In genomic region chr19:7266421-7266831, GRCm38 (mm10) we compare ENCODE assay signal across 8 mouse cellular contexts. TPM values are rescaled to one million over a fixed set of nuclear protein-coding genes. Genes with fewer than 3 reads are reported as not detected.
DNase-seq lines count a peak whose midpoint lies in the region; ATAC-seq and TF ChIP-seq lines count a peak whose summit lies in the region.

No protein-coding gene starts in this region.

- no peaks in the 10 kb centered on the region for H3K9me3 ChIP-seq in forebrain, postnatal 0 days (ENCODE audit: low read length)
- H3K9me3 ChIP-seq in midbrain, embryonic 13.5 days: no peaks in the 10 kb centered on the region

- peaks cover 8% of the 10 kb centered on the region for H3K36me3 ChIP-seq in forebrain, postnatal 0 days (ENCODE audit: insufficient read depth)
- H3K36me3 ChIP-seq in midbrain, embryonic 13.5 days: peaks cover 12% of the 10 kb centered on the region

- H3K4me1 ChIP-seq in forebrain, postnatal 0 days (ENCODE audit: insufficient read depth): peaks cover 29% of the 10 kb centered on the region
- peaks cover 64% of the 10 kb centered on the region for H3K4me1 ChIP-seq in midbrain, embryonic 13.5 days (replicated peaks)

- WGBS in forebrain, postnatal 0 days: 31% methylated on average over 4 of the region's 4 CpGs
- WGBS in midbrain, embryonic 13.5 days: 23% methylated on average over 4 of the region's 4 CpGs

- peak; percentile 41 to 47 for DNase-seq in layer of hippocampus, postnatal 10 days (ENCODE audit: low spot score in 2 of 2)
- no peak for DNase-seq in layer of hippocampus, postnatal 25 days (ENCODE audit: extremely low spot score in 1 of 2, low spot score in 1 of 2)
- peak; percentile 50 for DNase-seq in cerebellum, adult 9-10 months
- peak; percentile 60 for DNase-seq in forebrain, postnatal 0 days
- DNase-seq in spleen, postnatal 4 days (ENCODE audit: low spot score in 2 of 2): no peak
- DNase-seq in adrenal gland, adult 18-20 months (ENCODE audit: low spot score in 2 of 2): no peak

- TF ChIP-seq CTCF in forebrain, postnatal 0 days (IDR thresholded peaks at IDR 0.05; ENCODE audit: low read depth): no peak

- no peak overlapping the region for H3K4me3 ChIP-seq in forebrain, postnatal 0 days (ENCODE audit: low read depth, low read length)
- no peak overlapping the region for H3K4me3 ChIP-seq in midbrain, embryonic 13.5 days (replicated peaks)

- H3K4me2 ChIP-seq in forebrain, postnatal 0 days (ENCODE audit: low read depth): peak overlapping the region; percentile 91; the same call in 1 of the 2 replicates
- H3K4me2 ChIP-seq in midbrain, embryonic 13.5 days (replicated peaks): peak overlapping the region; percentile 86

- peak overlapping the region; percentile 95 for H3K27ac ChIP-seq in forebrain, postnatal 0 days (ENCODE audit: low read depth, low read length)
- peak overlapping the region; percentile 99 for H3K27ac ChIP-seq in midbrain, embryonic 13.5 days

- peak overlapping the region; percentile 80; the same call in 1 of the 2 replicates for H3K9ac ChIP-seq in forebrain, postnatal 0 days
- peak overlapping the region; percentile 68; the same call in 1 of the 2 replicates for H3K9ac ChIP-seq in midbrain, embryonic 13.5 days (replicated peaks)

- ATAC-seq in forebrain, postnatal 0 days: no peak
- 0 out of 2 replicates have a peak, but pooled peaks have one; percentile 1 for ATAC-seq in midbrain, embryonic 13.5 days
- no peak for ATAC-seq in megakaryocyte progenitor cell, adult 5-6 weeks (replicated peaks; ENCODE audit: poor library complexity)

- H3K27me3 ChIP-seq in forebrain, postnatal 0 days (ENCODE audit: insufficient read depth, low read length): no peaks in the 10 kb centered on the region
- H3K27me3 ChIP-seq in midbrain, embryonic 13.5 days: no peaks in the 10 kb centered on the region

RNA-seq across cellular contexts. Expression of gene Rcor2, which starts 0.7 kb away (rescaled TPM):
- total RNA-seq in layer of hippocampus, postnatal 10 days (2021): 10 to 100 TPM; 22.7 to 24.1 TPM
- 10 to 100 TPM; 17.4 to 20.0 TPM for total RNA-seq in layer of hippocampus, postnatal 25 days (2021)
- 41.9 and 49.6 TPM in 2 replicates for total RNA-seq in forebrain, postnatal 0 days (2014; rRNA removed)
- 13.7 and 14.5 TPM in 2 replicates for polyA plus RNA-seq in forebrain, postnatal 0 days (2015; fragmentation: Nextera tagmentation; extraction: Ambion mirVana)
- 41.1 and 52.8 TPM in 2 replicates for polyA plus RNA-seq in midbrain, embryonic 13.5 days (2015; fragmentation: Nextera tagmentation; extraction: Ambion mirVana)
- 0.99 and 1.2 TPM in 2 replicates for total RNA-seq in megakaryocyte progenitor cell, adult 5-6 weeks (2015)
- 1.2 and 2.7 TPM in 2 replicates for total RNA-seq in megakaryocyte progenitor cell, adult 5-6 weeks (2017)
- 1 to 10 TPM; 1.5 to 2.5 TPM for total RNA-seq in adrenal gland, adult 18-20 months (2021)

RNA-seq across cellular contexts. Expression of gene Naa40, which starts 25.4 kb away (rescaled TPM):
- total RNA-seq in layer of hippocampus, postnatal 10 days (2021): 10 to 100 TPM; 36.3 to 45.6 TPM
- total RNA-seq in layer of hippocampus, postnatal 25 days (2021): 10 to 100 TPM; 24.6 to 34.6 TPM
- total RNA-seq in forebrain, postnatal 0 days (2014; rRNA removed): 48.5 and 57.7 TPM in 2 replicates
- polyA plus RNA-seq in forebrain, postnatal 0 days (2015; fragmentation: Nextera tagmentation; extraction: Ambion mirVana): 34.7 and 44.0 TPM in 2 replicates
- polyA plus RNA-seq in midbrain, embryonic 13.5 days (2015; fragmentation: Nextera tagmentation; extraction: Ambion mirVana): 73.7 and 74.6 TPM in 2 replicates
- 49.8 and 57.5 TPM in 2 replicates for total RNA-seq in megakaryocyte progenitor cell, adult 5-6 weeks (2015)
- 47.1 and 51.8 TPM in 2 replicates for total RNA-seq in megakaryocyte progenitor cell, adult 5-6 weeks (2017)
- 10 to 100 TPM; 18.6 to 20.7 TPM for total RNA-seq in adrenal gland, adult 18-20 months (2021)

RNA-seq across cellular contexts. Expression of gene Cox8a, which starts 49.0 kb away (rescaled TPM):
- total RNA-seq in layer of hippocampus, postnatal 10 days (2021): 100 to 1,000 TPM; 688 to 834 TPM
- total RNA-seq in layer of hippocampus, postnatal 25 days (2021): 1,000 to 10,000 TPM; 1,060 to 1,153 TPM
- total RNA-seq in forebrain, postnatal 0 days (2014; rRNA removed): 735 and 828 TPM in 2 replicates
- polyA plus RNA-seq in forebrain, postnatal 0 days (2015; fragmentation: Nextera tagmentation; extraction: Ambion mirVana): 1,247 and 1,523 TPM in 2 replicates
- polyA plus RNA-seq in midbrain, embryonic 13.5 days (2015; fragmentation: Nextera tagmentation; extraction: Ambion mirVana): 750 and 771 TPM in 2 replicates
- 599 and 622 TPM in 2 replicates for total RNA-seq in megakaryocyte progenitor cell, adult 5-6 weeks (2015)
- total RNA-seq in megakaryocyte progenitor cell, adult 5-6 weeks (2017): 549 and 714 TPM in 2 replicates
- 1,000 to 10,000 TPM; 1,005 to 1,597 TPM for total RNA-seq in adrenal gland, adult 18-20 months (2021)

Comparison
In these comparisons a context has a peak if more than half of its experiments do, and no peak if none do; other contexts are left out.
1. DNase-seq: peak in layer of hippocampus, postnatal 10 days (2 of 2), cerebellum, adult 9-10 months (single experiment) and forebrain, postnatal 0 days (single experiment); none in layer of hippocampus, postnatal 25 days (0 of 2), spleen, postnatal 4 days (0 of 2) and adrenal gland, adult 18-20 months (0 of 2).
2. RNA of gene Rcor2, which starts 0.7 kb away (total RNA-seq): 41.9 to 49.6 TPM in forebrain, postnatal 0 days, 22.7 to 24.1 TPM in layer of hippocampus, postnatal 10 days and 17.4 to 20.0 TPM in layer of hippocampus, postnatal 25 days; 1.5 to 2.5 TPM in adrenal gland, adult 18-20 months and 0.99 to 2.7 TPM in megakaryocyte progenitor cell, adult 5-6 weeks; every median in the first group is over 4 times any median in the second.